Comparison of ENCODE assay signal across 11 mouse cellular contexts in the genomic region with DNA sequence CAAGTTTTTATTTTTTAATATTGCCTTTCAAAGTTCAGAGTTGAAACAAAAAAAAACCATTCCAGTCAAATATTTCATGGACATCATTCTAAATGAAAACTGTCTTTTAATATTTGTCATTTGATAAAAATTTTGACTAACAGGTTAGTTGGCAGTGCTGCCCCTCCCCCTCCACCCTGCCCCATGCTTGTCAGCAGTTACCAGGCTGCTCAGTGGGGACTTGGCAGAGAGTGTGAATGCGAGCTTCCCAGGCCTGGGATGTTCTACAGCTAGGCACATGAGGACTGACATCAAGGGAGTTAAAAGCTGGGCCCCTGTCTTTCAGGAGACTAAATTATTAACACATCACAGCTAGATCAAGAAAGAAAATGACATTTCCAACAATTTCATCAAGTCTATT.
DNase-seq lines count a peak whose midpoint lies in the region; ATAC-seq and TF ChIP-seq lines count a peak whose summit lies in the region.
"Had no signal": no experiment of that assay in that cellular context is flagged by ENCODE, and none has a peak within 500 bp of the region (broad histone marks: within the 10 kb centered on the region; RNA-seq: fewer than 3 reads in every experiment).

No protein-coding gene starts in this region.

- H3K4me2 ChIP-seq in kidney, embryonic 16.5 days (replicated peaks; ENCODE audit: low read depth, low read length), result 0 out of 2 replicates have a peak overlapping the region, but pooled peaks have one; percentile 15
- no peak overlapping the region for H3K4me2 ChIP-seq in midbrain, postnatal 0 days (ENCODE audit: low read depth, low read length, poor library complexity, severe bottlenecking)
- H3K4me2 ChIP-seq in midbrain, embryonic 15.5 days, result no peak overlapping the region
- no peak overlapping the region for H3K4me2 ChIP-seq in stomach, postnatal 0 days (replicated peaks; ENCODE audit: low read depth)

- TF ChIP-seq EP300 in stomach, postnatal 0 days (optimal IDR thresholded peaks at IDR 0.05), result no peak

- H3K36me3 ChIP-seq in kidney, embryonic 16.5 days (ENCODE audit: insufficient read depth, low read length), result no peaks in the 10 kb centered on the region
- H3K36me3 ChIP-seq in midbrain, postnatal 0 days (ENCODE audit: insufficient read depth, low read length), result no peaks in the 10 kb centered on the region
- no peaks in the 10 kb centered on the region for H3K36me3 ChIP-seq in midbrain, embryonic 15.5 days (replicated peaks)
- H3K36me3 ChIP-seq in stomach, postnatal 0 days (ENCODE audit: control insufficient read depth, insufficient read depth, low read length), result no peaks in the 10 kb centered on the region
- H3K36me3 ChIP-seq: midbrain, embryonic 10.5 days; neural tube, embryonic 13.5 days had no signal

- WGBS in kidney, embryonic 16.5 days, result 6% methylated on average over 1 of the region's 1 CpGs
- 13% methylated on average over 1 of the region's 1 CpGs for WGBS in midbrain, postnatal 0 days
- 7% methylated on average over 1 of the region's 1 CpGs for WGBS in midbrain, embryonic 15.5 days
- 23% methylated on average over 1 of the region's 1 CpGs for WGBS in stomach, postnatal 0 days

- no peak for TF ChIP-seq CTCF in midbrain, postnatal 0 days (IDR thresholded peaks at IDR 0.05)
- no peak for TF ChIP-seq CTCF in stomach, postnatal 0 days (IDR thresholded peaks at IDR 0.05; ENCODE audit: low read depth)

- H3K4me1 ChIP-seq in kidney, embryonic 16.5 days (ENCODE audit: insufficient read depth, low read length), result peaks cover 35% of the 10 kb centered on the region
- no peaks in the 10 kb centered on the region for H3K4me1 ChIP-seq in midbrain, postnatal 0 days (ENCODE audit: insufficient read depth, low read length)
- H3K4me1 ChIP-seq in midbrain, embryonic 15.5 days, result peaks cover 8% of the 10 kb centered on the region
- no peaks in the 10 kb centered on the region; the same call in none of the 2 replicates for H3K4me1 ChIP-seq in stomach, postnatal 0 days (replicated peaks; ENCODE audit: control insufficient read depth, insufficient read depth)

- no peaks in the 10 kb centered on the region for H3K27me3 ChIP-seq in kidney, embryonic 16.5 days (ENCODE audit: insufficient read depth, low read length)
- H3K27me3 ChIP-seq in midbrain, postnatal 0 days (ENCODE audit: insufficient read depth, low read length), result no peaks in the 10 kb centered on the region
- H3K27me3 ChIP-seq in midbrain, embryonic 15.5 days (replicated peaks), result no peaks in the 10 kb centered on the region
- no peaks in the 10 kb centered on the region for H3K27me3 ChIP-seq in stomach, postnatal 0 days (ENCODE audit: control insufficient read depth, insufficient read depth, low read length)
- H3K27me3 ChIP-seq: neural tube, embryonic 13.5 days had no signal

- no peak overlapping the region for H3K9ac ChIP-seq in kidney, embryonic 16.5 days (replicated peaks; ENCODE audit: low read length)
- no peak overlapping the region for H3K9ac ChIP-seq in midbrain, postnatal 0 days (replicated peaks; ENCODE audit: low read length, poor library complexity, severe bottlenecking)
- no peak overlapping the region for H3K9ac ChIP-seq in midbrain, embryonic 15.5 days
- no peak overlapping the region for H3K9ac ChIP-seq in stomach, postnatal 0 days (ENCODE audit: low read length)
- H3K9ac ChIP-seq: neural tube, embryonic 13.5 days had no signal

- no peaks in the 10 kb centered on the region for H3K9me3 ChIP-seq in kidney, embryonic 16.5 days (ENCODE audit: low read length)
- no peaks in the 10 kb centered on the region for H3K9me3 ChIP-seq in midbrain, postnatal 0 days (ENCODE audit: low read length)
- H3K9me3 ChIP-seq in midbrain, embryonic 15.5 days, result no peaks in the 10 kb centered on the region
- no peaks in the 10 kb centered on the region for H3K9me3 ChIP-seq in stomach, postnatal 0 days (ENCODE audit: control insufficient read depth, low read length)
- H3K9me3 ChIP-seq: midbrain, embryonic 10.5 days; neural tube, embryonic 13.5 days had no signal

- no peak overlapping the region for H3K4me3 ChIP-seq in kidney, embryonic 16.5 days (ENCODE audit: low read length)
- H3K4me3 ChIP-seq in midbrain, postnatal 0 days (ENCODE audit: low read depth, low read length), result no peak overlapping the region
- no peak overlapping the region for H3K4me3 ChIP-seq in midbrain, embryonic 15.5 days
- H3K4me3 ChIP-seq in stomach, postnatal 0 days (ENCODE audit: low read depth, low read length), result no peak overlapping the region
- H3K4me3 ChIP-seq: midbrain, embryonic 10.5 days; neural tube, embryonic 13.5 days had no signal

- peak; percentile 56 for DNase-seq in adrenal gland, postnatal 10 days
- no peak for DNase-seq in adrenal gland, adult 18-20 months (ENCODE audit: low spot score in 2 of 2)
- no peak for DNase-seq in kidney, adult 18-20 months
- DNase-seq in midbrain, postnatal 0 days (ENCODE audit: low spot score), result peak; percentile 54
- peak; percentile 38 for DNase-seq in stomach, postnatal 0 days (ENCODE audit: low spot score)
- no peak for DNase-seq in thymus, postnatal 25 days
- DNase-seq: right cerebral cortex, postnatal 14 days had no signal

- no peak for ATAC-seq in kidney, embryonic 16.5 days (ENCODE audit: low FRiP score, low TSS enrichment)
- no peak for ATAC-seq in midbrain, postnatal 0 days (ENCODE audit: low FRiP score)
- no peak for ATAC-seq in midbrain, embryonic 15.5 days (replicated peaks)
- no peak for ATAC-seq in stomach, postnatal 0 days (ENCODE audit: low FRiP score, low TSS enrichment)

- H3K27ac ChIP-seq in kidney, embryonic 16.5 days (ENCODE audit: low read length), result no peak overlapping the region
- no peak overlapping the region for H3K27ac ChIP-seq in midbrain, postnatal 0 days (ENCODE audit: low read depth, low read length)
- no peak overlapping the region for H3K27ac ChIP-seq in midbrain, embryonic 15.5 days
- no peak overlapping the region for H3K27ac ChIP-seq in stomach, postnatal 0 days (replicated peaks)
- H3K27ac ChIP-seq: midbrain, embryonic 10.5 days; neural tube, embryonic 13.5 days had no signal

Comparison
In these comparisons a context has a peak if more than half of its experiments do, and no peak if none do; other contexts are left out.
1. DNase-seq: peak in adrenal gland, postnatal 10 days (single experiment), midbrain, postnatal 0 days (single experiment) and stomach, postnatal 0 days (single experiment); none in adrenal gland, adult 18-20 months (0 of 2), kidney, adult 18-20 months (single experiment) and thymus, postnatal 25 days (single experiment).